16 mouse cellular contexts compared by ENCODE assay signal in genomic region chr11:97998898-97999608, GRCm38 (mm10). TPM values are rescaled to one million over a fixed set of nuclear protein-coding genes. Genes with fewer than 3 reads are reported as not detected.
DNase-seq lines count a peak whose midpoint lies in the region; ATAC-seq and TF ChIP-seq lines count a peak whose summit lies in the region.
"Had no signal": no experiment of that assay in that cellular context is flagged by ENCODE, and none has a peak within 500 bp of the region (broad histone marks: within the 10 kb centered on the region; RNA-seq: fewer than 3 reads in every experiment).

No protein-coding gene starts in this region.

- no peak overlapping the region for H3K4me2 ChIP-seq in heart, postnatal 0 days (ENCODE audit: low read depth, low read length)
- H3K4me2 ChIP-seq: embryonic facial prominence, embryonic 13.5 days; forebrain, embryonic 15.5 days; liver, embryonic 12.5 days had no signal

- no peak for TF ChIP-seq CTCF in heart, postnatal 0 days (IDR thresholded peaks at IDR 0.05; ENCODE audit: low read depth)

- no peaks in the 10 kb centered on the region for H3K9me3 ChIP-seq in heart, postnatal 0 days (replicated peaks; ENCODE audit: control insufficient read depth, low read length)
- H3K9me3 ChIP-seq: embryonic facial prominence, embryonic 13.5 days; forebrain, embryonic 15.5 days; liver, embryonic 12.5 days had no signal

- no peak for ATAC-seq in heart, postnatal 0 days (ENCODE audit: insufficient read depth, low read depth)
- ATAC-seq: forebrain, embryonic 15.5 days; hindbrain, embryonic 16.5 days; liver, embryonic 12.5 days had no signal

- H3K9ac ChIP-seq in heart, postnatal 0 days (replicated peaks; ENCODE audit: low read depth, low read length) = no peak overlapping the region
- H3K9ac ChIP-seq: embryonic facial prominence, embryonic 13.5 days; forebrain, embryonic 15.5 days; liver, embryonic 12.5 days had no signal

- no peak overlapping the region for H3K4me3 ChIP-seq in heart, postnatal 0 days (ENCODE audit: low read depth, low read length)
- H3K4me3 ChIP-seq: embryonic facial prominence, embryonic 13.5 days; forebrain, embryonic 15.5 days; liver, embryonic 12.5 days had no signal

- peaks cover 17% of the 10 kb centered on the region for H3K27me3 ChIP-seq in heart, postnatal 0 days (ENCODE audit: control insufficient read depth, insufficient read depth, low read length)
- no peaks in the 10 kb centered on the region for H3K27me3 ChIP-seq in splenic B cell, adult 2 months (ENCODE audit: control insufficient read depth, insufficient read depth, low read length, poor library complexity, severe bottlenecking)
- H3K27me3 ChIP-seq: forebrain, embryonic 15.5 days had no signal

- WGBS in heart, postnatal 0 days = 50% methylated on average over 7 of the region's 7 CpGs

- H3K4me1 ChIP-seq in heart, postnatal 0 days (ENCODE audit: control insufficient read depth, insufficient read depth) = peaks cover 17% of the 10 kb centered on the region; the same call in 1 of the 2 replicates

- DNase-seq in heart, postnatal 0 days (ENCODE audit: low spot score) = no peak
- no peak for DNase-seq in heart, adult 11 months
- DNase-seq in CD4-positive helper T cell, adult 2 months (ENCODE audit: low read depth, low spot score) = peak; percentile 97
- peak; percentile 97 for DNase-seq in induced T-regulatory cell, adult 2 months (ENCODE audit: low read depth)
- DNase-seq in splenic B cell, adult 2 months (ENCODE audit: low read depth, low spot score) = peak; percentile 97
- no peak for DNase-seq in Muller cell, postnatal 12 days (ENCODE audit: inconsistent ontology term)
- DNase-seq in gastrocnemius, adult 18-20 months (ENCODE audit: low spot score) = no peak
- no peak for DNase-seq in gastrocnemius, postnatal 25 days
- DNase-seq: adrenal gland, postnatal 25 days; cerebellum, postnatal 10 days; kidney, postnatal 25 days had no signal

- no peak for TF ChIP-seq EP300 in heart, postnatal 0 days (IDR thresholded peaks at IDR 0.05; ENCODE audit: low read depth)

- H3K36me3 ChIP-seq in heart, postnatal 0 days (replicated peaks; ENCODE audit: control insufficient read depth, insufficient read depth, low read length) = no peaks in the 10 kb centered on the region
- H3K36me3 ChIP-seq in splenic B cell, adult 2 months (ENCODE audit: control insufficient read depth, insufficient read depth, low read length, poor library complexity, severe bottlenecking) = no peaks in the 10 kb centered on the region
- H3K36me3 ChIP-seq: liver, embryonic 12.5 days had no signal

- peak overlapping the region; percentile 54; the same call in 1 of the 2 replicates for H3K27ac ChIP-seq in heart, postnatal 0 days (ENCODE audit: low read depth)
- H3K27ac ChIP-seq: embryonic facial prominence, embryonic 13.5 days; forebrain, embryonic 15.5 days; liver, embryonic 12.5 days; stomach, postnatal 0 days had no signal

RNA-seq across cellular contexts. Expression of gene Arl5c, which starts 3.1 kb away (rescaled TPM):
- 4.3 TPM in 1 of 2 replicates, not detected in the other for total RNA-seq in heart, postnatal 0 days (2014; rRNA removed; ENCODE audit: low replicate concordance)
- 2.9 TPM in 2 replicates for polyA plus RNA-seq in heart, postnatal 0 days (2015; fragmentation: Nextera tagmentation; extraction: Ambion mirVana)
- total RNA-seq in gastrocnemius, adult 18-20 months (2021) = under 1 TPM in 1 of 2 experiments, not detected in 1; 0.26 TPM
- total RNA-seq in gastrocnemius, postnatal 25 days (2021) = under 1 TPM in 1 of 2 experiments, not detected in 1; 0.27 TPM

RNA-seq across cellular contexts. Expression of gene Plxdc1, which starts 12.8 kb away (rescaled TPM):
- 0.39 and 2.6 TPM in 2 replicates for total RNA-seq in heart, postnatal 0 days (2014; rRNA removed; ENCODE audit: low replicate concordance)
- polyA plus RNA-seq in heart, postnatal 0 days (2015; fragmentation: Nextera tagmentation; extraction: Ambion mirVana) = 2.1 TPM in 2 replicates
- total RNA-seq in gastrocnemius, adult 18-20 months (2021) = 1 to 10 TPM; 2.1 to 2.6 TPM
- total RNA-seq in gastrocnemius, postnatal 25 days (2021) = 1 to 10 TPM; 3.1 TPM

RNA-seq across cellular contexts. Expression of gene Cacnb1, which starts 23.8 kb away (rescaled TPM):
- total RNA-seq in heart, postnatal 0 days (2014; rRNA removed; ENCODE audit: low replicate concordance) = 5.5 and 6.2 TPM in 2 replicates
- polyA plus RNA-seq in heart, postnatal 0 days (2015; fragmentation: Nextera tagmentation; extraction: Ambion mirVana) = 4.8 and 5.2 TPM in 2 replicates
- total RNA-seq in gastrocnemius, adult 18-20 months (2021) = 100 to 1,000 TPM; 167 to 198 TPM
- total RNA-seq in gastrocnemius, postnatal 25 days (2021) = 100 to 1,000 TPM; 212 to 259 TPM

RNA-seq across cellular contexts. Expression of gene Rpl19, which starts 27.5 kb away (rescaled TPM):
- total RNA-seq in heart, postnatal 0 days (2014; rRNA removed; ENCODE audit: low replicate concordance) = 604 and 622 TPM in 2 replicates
- 588 TPM in 2 replicates for polyA plus RNA-seq in heart, postnatal 0 days (2015; fragmentation: Nextera tagmentation; extraction: Ambion mirVana)
- total RNA-seq in gastrocnemius, adult 18-20 months (2021) = 100 to 1,000 TPM; 457 to 462 TPM
- total RNA-seq in gastrocnemius, postnatal 25 days (2021) = 100 to 1,000 TPM; 421 to 453 TPM

RNA-seq across cellular contexts. Expression of gene Stac2, which starts 54.2 kb away (rescaled TPM):
- 0.15 TPM in 1 of 2 replicates, not detected in the other for total RNA-seq in heart, postnatal 0 days (2014; rRNA removed; ENCODE audit: low replicate concordance)
- polyA plus RNA-seq in heart, postnatal 0 days (2015; fragmentation: Nextera tagmentation; extraction: Ambion mirVana) = 0.04 and 0.11 TPM in 2 replicates
- total RNA-seq in gastrocnemius, adult 18-20 months (2021) = under 1 TPM; 0.14 to 0.16 TPM
- under 1 TPM in 1 of 2 experiments, not detected in 1; 0.13 TPM for total RNA-seq in gastrocnemius, postnatal 25 days (2021)

Comparison
In these comparisons a context has a peak if more than half of its experiments do, and no peak if none do; other contexts are left out.
1. DNase-seq: peak in CD4-positive helper T cell, adult 2 months (single experiment), induced T-regulatory cell, adult 2 months (single experiment) and splenic B cell, adult 2 months (single experiment); none in heart, postnatal 0 days (single experiment), heart, adult 11 months (single experiment), Muller cell, postnatal 12 days (single experiment), gastrocnemius, adult 18-20 months (single experiment) and gastrocnemius, postnatal 25 days (single experiment).
2. RNA of gene Cacnb1, which starts 23.8 kb away (total RNA-seq): 212 to 259 TPM in gastrocnemius, postnatal 25 days and 167 to 198 TPM in gastrocnemius, adult 18-20 months; 5.5 to 6.2 TPM in heart, postnatal 0 days; every median in the first group is over 10 times any median in the second.